Mouse (Mus musculus): ENCODE data around the gene Trank1. TPM values are rescaled to one million over a fixed set of nuclear protein-coding genes. Genes with fewer than 3 reads are reported as not detected.

The Trank1 gene
- total RNA-seq, 1 experiment = 0.76 TPM

GRCm38 (mm10) chr9:111377868-111378267, 66.3 kb downstream of the Trank1 start:
- TF ChIP-seq ZC3H11A (IDR thresholded peaks at IDR 0.05; ENCODE audit: borderline replicate concordance, low read depth, low read length) (no peak), HCFC1 (IDR thresholded peaks at IDR 0.05; ENCODE audit: borderline replicate concordance, insufficient read depth, low read length) (no peak), CHD2 (IDR thresholded peaks at IDR 0.05; ENCODE audit: low read depth, low read length) (no peak), MAFK (IDR thresholded peaks at IDR 0.05; ENCODE audit: insufficient read depth, low read depth, low read length) (no peak), ZNF384 (IDR thresholded peaks at IDR 0.05; ENCODE audit: low read depth, low read length) (no peak)
- Histone ChIP-seq H3K36me3 (ENCODE audit: control insufficient read depth, insufficient read depth, low read length, poor library complexity, severe bottlenecking) (no peaks in the 10 kb centered on the region), H3K27ac (ENCODE audit: insufficient read depth, low read depth, low read length, poor library complexity, severe bottlenecking) (no peak overlapping the region), H3K9me3 (ENCODE audit: control insufficient read depth, insufficient read depth, low read depth, low read length) (no peaks in the 10 kb centered on the region), H3K4me1 (ENCODE audit: control insufficient read depth in 2 of 2, insufficient read depth in 2 of 2, low read length in 2 of 2, poor library complexity in 1 of 2) (no peaks in the 10 kb centered on the region), H3K4me3 (ENCODE audit: insufficient read depth in 1 of 2, low read depth in 1 of 2, low read length in 2 of 2, poor library complexity in 1 of 2, severe bottlenecking in 1 of 2) (no peak overlapping the region), H3K9ac (ENCODE audit: insufficient read depth, low read depth, low read length, poor library complexity, severe bottlenecking) (no peak overlapping the region)
- in situ Hi-C loops (cut with MboI; ENCODE audit: low sequenced_read_pairs in 2 of 2, unreplicated experiment in 2 of 2) = no loop called here
- no peak for DNase-seq (ENCODE audit: low read depth, low spot score)

- H3K36me3 ChIP-seq (ENCODE audit: control insufficient read depth, insufficient read depth, low read length, poor library complexity, severe bottlenecking) = no peaks in the 10 kb centered on the region
- TF ChIP-seq MAFK (IDR thresholded peaks at IDR 0.05; ENCODE audit: insufficient read depth, low read depth, low read length) (no peak), ZNF384 (IDR thresholded peaks at IDR 0.05; ENCODE audit: low read depth, low read length) (no peak), HCFC1 (IDR thresholded peaks at IDR 0.05; ENCODE audit: borderline replicate concordance, insufficient read depth, low read length) (no peak), CHD2 (IDR thresholded peaks at IDR 0.05; ENCODE audit: low read depth, low read length) (no peak), ZC3H11A (IDR thresholded peaks at IDR 0.05; ENCODE audit: borderline replicate concordance, low read depth, low read length) (no peak)
- DNase-seq (ENCODE audit: low read depth, low spot score) = no peak
- in situ Hi-C loops (cut with MboI; ENCODE audit: low sequenced_read_pairs in 2 of 2, unreplicated experiment in 2 of 2) = no loop called here
- no peak overlapping the region for H3K9ac ChIP-seq (ENCODE audit: insufficient read depth, low read depth, low read length, poor library complexity, severe bottlenecking)
- H3K27ac ChIP-seq (ENCODE audit: insufficient read depth, low read depth, low read length, poor library complexity, severe bottlenecking) = no peak overlapping the region
- H3K4me3 ChIP-seq (ENCODE audit: insufficient read depth in 1 of 2, low read depth in 1 of 2, low read length in 2 of 2, poor library complexity in 1 of 2, severe bottlenecking in 1 of 2) = no peak overlapping the region
- no peaks in the 10 kb centered on the region for H3K9me3 ChIP-seq (ENCODE audit: control insufficient read depth, insufficient read depth, low read depth, low read length)
- no peaks in the 10 kb centered on the region for H3K4me1 ChIP-seq (ENCODE audit: control insufficient read depth in 2 of 2, insufficient read depth in 2 of 2, low read length in 2 of 2, poor library complexity in 1 of 2)
Observed at GRCm38 (mm10) chr9:111381056-111382025, 69.8 kb downstream of the Trank1 start.

GRCm38 (mm10) chr9:111382469-111382868, 70.9 kb downstream of the Trank1 start:
- Histone ChIP-seq H3K9ac (ENCODE audit: insufficient read depth, low read depth, low read length, poor library complexity, severe bottlenecking) (no peak overlapping the region), H3K27ac (ENCODE audit: insufficient read depth, low read depth, low read length, poor library complexity, severe bottlenecking) (no peak overlapping the region), H3K4me1 (ENCODE audit: control insufficient read depth in 2 of 2, insufficient read depth in 2 of 2, low read length in 2 of 2, poor library complexity in 1 of 2) (no peaks in the 10 kb centered on the region), H3K4me3 (ENCODE audit: insufficient read depth in 1 of 2, low read depth in 1 of 2, low read length in 2 of 2, poor library complexity in 1 of 2, severe bottlenecking in 1 of 2) (no peak overlapping the region), H3K36me3 (ENCODE audit: control insufficient read depth, insufficient read depth, low read length, poor library complexity, severe bottlenecking) (no peaks in the 10 kb centered on the region), H3K9me3 (ENCODE audit: control insufficient read depth, insufficient read depth, low read depth, low read length) (no peaks in the 10 kb centered on the region)
- in situ Hi-C loops (cut with MboI; ENCODE audit: low sequenced_read_pairs in 2 of 2, unreplicated experiment in 2 of 2) = no loop called here
- DNase-seq (ENCODE audit: low read depth, low spot score) = no peak
- TF ChIP-seq ZC3H11A (IDR thresholded peaks at IDR 0.05; ENCODE audit: borderline replicate concordance, low read depth, low read length) = no peak
- no peak for TF ChIP-seq MAFK (IDR thresholded peaks at IDR 0.05; ENCODE audit: insufficient read depth, low read depth, low read length)
- TF ChIP-seq CHD2 (IDR thresholded peaks at IDR 0.05; ENCODE audit: low read depth, low read length) = no peak
- TF ChIP-seq HCFC1 (IDR thresholded peaks at IDR 0.05; ENCODE audit: borderline replicate concordance, insufficient read depth, low read length) = no peak
- no peak for TF ChIP-seq ZNF384 (IDR thresholded peaks at IDR 0.05; ENCODE audit: low read depth, low read length)

- Histone ChIP-seq H3K9ac (ENCODE audit: insufficient read depth, low read depth, low read length, poor library complexity, severe bottlenecking) (no peak overlapping the region), H3K4me1 (ENCODE audit: control insufficient read depth in 2 of 2, insufficient read depth in 2 of 2, low read length in 2 of 2, poor library complexity in 1 of 2) (no peaks in the 10 kb centered on the region), H3K27ac (ENCODE audit: insufficient read depth, low read depth, low read length, poor library complexity, severe bottlenecking) (no peak overlapping the region), H3K9me3 (ENCODE audit: control insufficient read depth, insufficient read depth, low read depth, low read length) (no peaks in the 10 kb centered on the region), H3K4me3 (ENCODE audit: insufficient read depth in 1 of 2, low read depth in 1 of 2, low read length in 2 of 2, poor library complexity in 1 of 2, severe bottlenecking in 1 of 2) (no peak overlapping the region), H3K36me3 (ENCODE audit: control insufficient read depth, insufficient read depth, low read length, poor library complexity, severe bottlenecking) (no peaks in the 10 kb centered on the region)
- DNase-seq (ENCODE audit: low read depth, low spot score) = no peak
- in situ Hi-C loops (cut with MboI; ENCODE audit: low sequenced_read_pairs in 2 of 2, unreplicated experiment in 2 of 2) = no loop called here
- TF ChIP-seq HCFC1 (IDR thresholded peaks at IDR 0.05; ENCODE audit: borderline replicate concordance, insufficient read depth, low read length) (no peak), ZC3H11A (IDR thresholded peaks at IDR 0.05; ENCODE audit: borderline replicate concordance, low read depth, low read length) (no peak), MAFK (IDR thresholded peaks at IDR 0.05; ENCODE audit: insufficient read depth, low read depth, low read length) (no peak), CHD2 (IDR thresholded peaks at IDR 0.05; ENCODE audit: low read depth, low read length) (no peak), ZNF384 (IDR thresholded peaks at IDR 0.05; ENCODE audit: low read depth, low read length) (no peak)
Observed at GRCm38 (mm10) chr9:111383046-111383445, 71.5 kb downstream of the Trank1 start.

Measured in ES-E14 (cell line).